ENCODE assay signal across 15 mouse cellular contexts in the genomic region with DNA sequence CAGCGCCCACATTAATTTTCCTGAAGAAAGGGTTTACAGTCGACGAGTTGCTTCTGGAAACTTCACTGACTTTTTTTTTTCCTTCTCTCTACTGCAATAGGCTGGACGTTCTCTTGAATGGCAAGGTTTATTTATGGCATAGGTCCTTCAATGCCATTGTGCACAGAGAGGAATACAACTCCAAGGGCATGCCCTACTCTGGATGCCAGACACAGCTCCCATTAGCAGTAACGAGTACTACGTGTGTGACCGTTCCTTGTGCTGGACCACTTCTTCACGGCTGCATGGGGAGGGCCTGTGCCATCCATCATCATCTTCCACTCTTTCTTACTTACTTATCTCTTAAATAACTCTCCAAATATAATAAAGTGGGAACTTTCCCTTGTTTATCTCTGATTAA.
"Had no signal": no experiment of that assay in that cellular context is flagged by ENCODE, and none has a peak within 500 bp of the region (broad histone marks: within the 10 kb centered on the region; RNA-seq: fewer than 3 reads in every experiment).

No protein-coding gene starts in this region.

- H3K36me3 ChIP-seq: limb, embryonic 15.5 days; liver, embryonic 12.5 days; midbrain, embryonic 10.5 days; neural tube, embryonic 15.5 days had no signal

- H3K27ac ChIP-seq: limb, embryonic 15.5 days; liver, embryonic 12.5 days; midbrain, embryonic 10.5 days; neural tube, embryonic 15.5 days; stomach, postnatal 0 days had no signal

- H3K4me3 ChIP-seq: limb, embryonic 15.5 days; liver, embryonic 12.5 days; midbrain, embryonic 10.5 days; myocyte; neural tube, embryonic 15.5 days had no signal

- H3K4me2 ChIP-seq: limb, embryonic 15.5 days; liver, embryonic 12.5 days; lung, embryonic 14.5 days; neural tube, embryonic 15.5 days had no signal

- H3K4me1 ChIP-seq: limb, embryonic 15.5 days; liver, embryonic 12.5 days; neural tube, embryonic 15.5 days had no signal

- DNase-seq: kidney, postnatal 36 days; layer of hippocampus, adult 9-11 months; layer of hippocampus, postnatal 36 days; lung, embryonic 14.5 days; lung, postnatal 10 days; lung, postnatal 4 days; midbrain, embryonic 14.5 days; right cerebral cortex, adult 18-20 months; thymus, postnatal 4 days had no signal

- H3K27me3 ChIP-seq: limb, embryonic 15.5 days; liver, embryonic 12.5 days; neural tube, embryonic 15.5 days had no signal

- H3K9ac ChIP-seq: limb, embryonic 15.5 days; liver, embryonic 12.5 days; lung, embryonic 14.5 days; neural tube, embryonic 15.5 days had no signal

- H3K9me3 ChIP-seq: limb, embryonic 15.5 days; liver, embryonic 12.5 days; midbrain, embryonic 10.5 days; neural tube, embryonic 15.5 days had no signal

- ATAC-seq: liver, embryonic 12.5 days had no signal
